Mouse (Mus musculus) adrenal gland, adult (tissue): Measurements from ENCODE around the gene Tulp3.
A peak's percentile ranks its signal among the peaks of the same experiment; 100 is the strongest.
"Not testable (repeated sequence)": the region's sequence is repeated elsewhere in the genome, so short reads cannot be mapped to it uniquely, and the experiment has no call there.

Experiments used
- DNase-seq, 2 experiments: peaks; one replicate each; pipeline ENCODE4 v3.0.0; 2022 to 2023; ENCODE audit warnings: low spot score in 1 of 2; ENCODE audit not compliant: inconsistent age in 2 of 2

Tulp3 gene

GRCm38 (mm10) chr6:128361901-128362300 is 6.2 kb upstream of the Tulp3 start:
- no peak for DNase-seq

- peak; percentile 70 to 92 for DNase-seq
Measured at GRCm38 (mm10) chr6:128358999-128359398, 3.3 kb upstream of the Tulp3 start.

GRCm38 (mm10) chr6:128355201-128355681 is 410 bp downstream of the Tulp3 start:
- DNase-seq: peak; percentile 78 to 94

GRCm38 (mm10) chr6:128354140-128354539 is 1.5 kb downstream of the Tulp3 start:
- DNase-seq: peak in 1 of 2 experiments; percentile 65

- no peak for DNase-seq
Measured at GRCm38 (mm10) chr6:128349711-128350110, 5.9 kb downstream of the Tulp3 start.

GRCm38 (mm10) chr6:128346782-128347181 is 8.9 kb downstream of the Tulp3 start:
- no peak for DNase-seq

GRCm38 (mm10) chr6:128345623-128346022 is 10.0 kb downstream of the Tulp3 start:
- peak; percentile 33 to 71 for DNase-seq

- no peak for DNase-seq
Measured at GRCm38 (mm10) chr6:128341956-128342723, 13.5 kb downstream of the Tulp3 start.

- DNase-seq: no peak
Measured at GRCm38 (mm10) chr6:128338876-128339275, 16.8 kb downstream of the Tulp3 start.

GRCm38 (mm10) chr6:128337467-128337866 is 18.2 kb downstream of the Tulp3 start:
- no peak for DNase-seq

- peak; percentile 59 to 87 for DNase-seq
Measured at GRCm38 (mm10) chr6:128334397-128335124, 21.1 kb downstream of the Tulp3 start.

- peak; percentile 47 to 86 for DNase-seq
Measured at GRCm38 (mm10) chr6:128318317-128318716, 37.3 kb downstream of the Tulp3 start.

- DNase-seq: no peak
Measured at GRCm38 (mm10) chr6:128315597-128315996, 40.1 kb downstream of the Tulp3 start.

- no peak for DNase-seq
Measured at GRCm38 (mm10) chr6:128314796-128315195, 40.9 kb downstream of the Tulp3 start.

- DNase-seq: peak; percentile 43 to 82
Measured at GRCm38 (mm10) chr6:128308311-128308710, 47.3 kb downstream of the Tulp3 start.

- DNase-seq: no peak
Measured at GRCm38 (mm10) chr6:128304801-128305200, 50.9 kb downstream of the Tulp3 start.

- not testable (repeated sequence) for DNase-seq
Measured at GRCm38 (mm10) chr6:128302640-128303039, 53.0 kb downstream of the Tulp3 start.

GRCm38 (mm10) chr6:128301891-128302290 is 53.8 kb downstream of the Tulp3 start:
- no peak for DNase-seq

GRCm38 (mm10) chr6:128301458-128301857 is 54.2 kb downstream of the Tulp3 start:
- no peak for DNase-seq

GRCm38 (mm10) chr6:128300134-128301001 is 55.3 kb downstream of the Tulp3 start, which contains the start of gene Tead4:
TSS of gene Tead4 (minus strand) at chr6:128300823.
- DNase-seq: peak; percentile 78 to 93
